23 mouse cellular contexts compared by ENCODE assay signal in the genomic region with DNA sequence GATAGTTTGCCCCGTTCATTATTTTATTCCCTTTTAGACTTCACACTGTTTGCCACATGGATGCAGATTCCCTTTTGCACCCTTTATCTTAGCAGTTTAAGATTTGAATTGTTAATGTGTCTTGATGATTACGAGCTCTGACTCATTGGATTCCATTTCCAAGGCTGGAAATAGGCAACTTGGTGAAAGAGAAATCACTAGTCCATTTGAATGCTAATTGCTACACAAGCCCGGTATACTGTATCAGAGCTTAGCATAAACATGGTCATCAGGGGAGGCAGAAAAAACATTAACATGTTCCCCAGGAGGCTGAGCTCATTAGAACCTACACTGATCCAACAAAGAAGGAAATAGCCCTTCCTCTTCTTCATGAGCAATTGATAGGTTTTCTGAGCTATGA.
"Had no signal": no experiment of that assay in that cellular context is flagged by ENCODE, and none has a peak within 500 bp of the region (broad histone marks: within the 10 kb centered on the region; RNA-seq: fewer than 3 reads in every experiment).

No protein-coding gene starts in this region.

- ATAC-seq: liver, postnatal 0 days; lung, postnatal 0 days had no signal

- H3K4me2 ChIP-seq: kidney, embryonic 15.5 days; limb, embryonic 12.5 days; limb, embryonic 15.5 days; liver, embryonic 11.5 days; lung, embryonic 14.5 days; neural tube, embryonic 12.5 days; neural tube, embryonic 15.5 days had no signal

- H3K9me3 ChIP-seq: kidney, embryonic 15.5 days; limb, embryonic 12.5 days; limb, embryonic 15.5 days; midbrain, embryonic 10.5 days; neural tube, embryonic 12.5 days; neural tube, embryonic 15.5 days had no signal

- H3K36me3 ChIP-seq: kidney, embryonic 15.5 days; limb, embryonic 12.5 days; limb, embryonic 15.5 days; midbrain, embryonic 10.5 days; neural tube, embryonic 12.5 days; neural tube, embryonic 15.5 days had no signal

- H3K27ac ChIP-seq: kidney, embryonic 15.5 days; left cerebral cortex, adult 2 months; limb, embryonic 12.5 days; limb, embryonic 15.5 days; liver, embryonic 14.5 days; midbrain, embryonic 10.5 days; neural tube, embryonic 12.5 days; neural tube, embryonic 15.5 days; stomach, postnatal 0 days had no signal

- H3K4me1 ChIP-seq: kidney, embryonic 15.5 days; limb, embryonic 12.5 days; limb, embryonic 15.5 days; megakaryocyte, embryonic 14.5 days; midbrain, embryonic 10.5 days; neural tube, embryonic 12.5 days; neural tube, embryonic 15.5 days had no signal

- H3K9ac ChIP-seq: kidney, embryonic 15.5 days; limb, embryonic 12.5 days; limb, embryonic 15.5 days; liver, embryonic 14.5 days; liver, postnatal 0 days; lung, embryonic 14.5 days; neural tube, embryonic 12.5 days; neural tube, embryonic 15.5 days had no signal

- H3K4me3 ChIP-seq: kidney, embryonic 15.5 days; left cerebral cortex, adult 2 months; limb, embryonic 12.5 days; limb, embryonic 15.5 days; megakaryocyte, embryonic 14.5 days; midbrain, embryonic 10.5 days; neural tube, embryonic 12.5 days; neural tube, embryonic 15.5 days had no signal

- H3K27me3 ChIP-seq: kidney, embryonic 15.5 days; limb, embryonic 12.5 days; limb, embryonic 15.5 days; megakaryocyte, embryonic 14.5 days; neural tube, embryonic 12.5 days; neural tube, embryonic 15.5 days had no signal

- DNase-seq: kidney, postnatal 10 days; kidney, postnatal 36 days; layer of hippocampus, postnatal 36 days; liver, postnatal 0 days; lung, embryonic 14.5 days; lung, postnatal 36 days; midbrain, embryonic 14.5 days; right cerebral cortex, adult 18-20 months; right cerebral cortex, postnatal 14 days; right cerebral cortex, postnatal 4 days; thymus, postnatal 25 days had no signal
